Mouse (Mus musculus) limb, embryonic 15.5 days (tissue): Measurements from ENCODE around the gene Galnt2. TPM values are rescaled to one million over a fixed set of nuclear protein-coding genes. Genes with fewer than 3 reads are reported as not detected.
A peak's percentile ranks its signal among the peaks of the same experiment; 100 is the strongest.

Source experiments
- ATAC-seq: fragments of 200-750 bp; cut with Nextera tagmentation; 2 replicates; pipeline ENCODE4 v1.8.0; 2017; ENCODE audit warnings: low read depth, moderate TSS enrichment; ENCODE audit not compliant: insufficient number of reproducible peaks, low FRiP score, low TSS enrichment
- H3K27ac ChIP-seq: fragments of 300-500 bp; sonication (generic); 2 replicates; pipeline ENCODE4 v1.5.1; 2015; ENCODE audit warnings: moderate library complexity, mild to moderate bottlenecking, inconsistent platforms
- H3K27me3 ChIP-seq: fragments of 300-500 bp; sonication (generic); 2 replicates; pipeline ENCODE4 v1.6.1; 2015; ENCODE audit warnings: inconsistent platforms
- H3K36me3 ChIP-seq: fragments of 300-500 bp; sonication (generic); 2 replicates; pipeline ENCODE4 v1.6.1; 2015; ENCODE audit warnings: inconsistent platforms
- H3K4me1 ChIP-seq: fragments of 300-500 bp; sonication (generic); 2 replicates; pipeline ENCODE4 v1.6.1; 2015; ENCODE audit warnings: inconsistent platforms
- H3K4me2 ChIP-seq: fragments of 300-500 bp; sonication (generic); 2 replicates; pipeline ENCODE4 v1.6.1; 2015; ENCODE audit warnings: mild to moderate bottlenecking, inconsistent platforms
- H3K4me3 ChIP-seq: fragments of 300-500 bp; sonication (generic); 2 replicates; pipeline ENCODE4 v1.5.1; 2015; ENCODE audit warnings: mild to moderate bottlenecking, inconsistent platforms
- H3K9ac ChIP-seq: fragments of 300-500 bp; sonication (generic); 2 replicates; pipeline ENCODE4 v1.6.1; 2015; ENCODE audit warnings: inconsistent platforms
- H3K9me3 ChIP-seq: fragments of 300-500 bp; sonication (generic); 2 replicates; pipeline ENCODE4 v1.6.1; 2016; ENCODE audit warnings: inconsistent platforms
- WGBS: fragments of 180-500 bp; shearing (Covaris S2); methylation state at CpG from one replicate; pipeline ENCODE4 v1.1.7; 2015; 5-methylcytosine and 5-hydroxymethylcytosine counted together
- polyA plus RNA-seq: library from polyadenylated mRNA; unstranded; fragments of >200 nt; fragmentation: Nextera tagmentation; extraction: Ambion mirVana; gene quantifications from 2 replicates; pipeline ENCODE4 v1.2.1, GENCODE M21; 2015

Galnt2 gene
- polyA plus RNA-seq, 1 experiment from 2014 or later, result 53.1 TPM

- WGBS, result 22% methylated on average over 6 of the region's 6 CpGs
- Histone ChIP-seq H3K4me1 (peaks cover 62% of the 10 kb centered on the region), H3K27ac (peak overlapping the region; percentile 64), H3K4me2 (no peak overlapping the region), H3K27me3 (no peaks in the 10 kb centered on the region), H3K36me3 (no peaks in the 10 kb centered on the region), H3K9me3 (no peaks in the 10 kb centered on the region), H3K4me3 (no peak overlapping the region), H3K9ac (no peak overlapping the region)
- no peak for ATAC-seq
These were observed 53.1 kb downstream of the Galnt2 start for GRCm38 (mm10) chr8:124284333-124284711.

- Histone ChIP-seq H3K9me3 (no peaks in the 10 kb centered on the region), H3K27me3 (no peaks in the 10 kb centered on the region), H3K4me3 (no peak overlapping the region), H3K9ac (no peak overlapping the region), H3K4me2 (no peak overlapping the region), H3K4me1 (peaks cover 63% of the 10 kb centered on the region), H3K27ac (peak overlapping the region; percentile 54), H3K36me3 (no peaks in the 10 kb centered on the region)
- ATAC-seq, result no peak
- 36% methylated on average over 9 of the region's 9 CpGs for WGBS
These were observed 53.9 kb downstream of the Galnt2 start for GRCm38 (mm10) chr8:124284984-124285576.

- H3K9me3 ChIP-seq, result no peaks in the 10 kb centered on the region
These were observed 55.4 kb downstream of the Galnt2 start for GRCm38 (mm10) chr8:124286461-124287124.

GRCm38 (mm10) chr8:124288215-124288864 lies 57.1 kb downstream of the Galnt2 start:
- H3K9ac ChIP-seq, result no peak overlapping the region
- H3K4me1 ChIP-seq, result peaks cover 63% of the 10 kb centered on the region
- H3K4me2 ChIP-seq, result no peak overlapping the region
- no peaks in the 10 kb centered on the region for H3K9me3 ChIP-seq
- no peaks in the 10 kb centered on the region for H3K36me3 ChIP-seq
- H3K27ac ChIP-seq, result no peak overlapping the region
- H3K27me3 ChIP-seq, result no peaks in the 10 kb centered on the region
- whole genome bisulfite sequencing, result 76% methylated on average over 4 of the region's 4 CpGs
- H3K4me3 ChIP-seq, result no peak overlapping the region
- no peak for ATAC-seq

More at GRCm38 (mm10) chr8:124286461-124287124, 55.4 kb downstream of the Galnt2 start:
- no peak overlapping the region for H3K9ac ChIP-seq
- no peak overlapping the region for H3K4me3 ChIP-seq
- WGBS, result 65% methylated on average over 4 of the region's 4 CpGs
- no peak overlapping the region for H3K27ac ChIP-seq
- H3K27me3 ChIP-seq, result no peaks in the 10 kb centered on the region
- H3K4me2 ChIP-seq, result no peak overlapping the region
- ATAC-seq, result no peak
- H3K36me3 ChIP-seq, result no peaks in the 10 kb centered on the region
- peaks cover 74% of the 10 kb centered on the region for H3K4me1 ChIP-seq

GRCm38 (mm10) chr8:124289481-124290050 lies 58.4 kb downstream of the Galnt2 start:
- Histone ChIP-seq H3K27me3 (no peaks in the 10 kb centered on the region), H3K36me3 (no peaks in the 10 kb centered on the region), H3K4me2 (no peak overlapping the region), H3K4me1 (peaks cover 60% of the 10 kb centered on the region), H3K4me3 (no peak overlapping the region), H3K9ac (no peak overlapping the region), H3K9me3 (no peaks in the 10 kb centered on the region), H3K27ac (0 out of 2 replicates have a peak overlapping the region, but pooled peaks have one; percentile 30)
- no peak for ATAC-seq
- 63% methylated on average over 5 of the region's 5 CpGs for WGBS

- Histone ChIP-seq H3K27ac (peak overlapping the region; percentile 59), H3K36me3 (no peaks in the 10 kb centered on the region), H3K4me2 (no peak overlapping the region), H3K4me1 (peaks cover 47% of the 10 kb centered on the region), H3K27me3 (no peaks in the 10 kb centered on the region), H3K4me3 (no peak overlapping the region), H3K9ac (no peak overlapping the region), H3K9me3 (no peaks in the 10 kb centered on the region)
- ATAC-seq, result no peak
- 54% methylated on average over 9 of the region's 9 CpGs for WGBS
These were observed 59.9 kb downstream of the Galnt2 start for GRCm38 (mm10) chr8:124290911-124291691.

GRCm38 (mm10) chr8:124291693-124292092 lies 60.5 kb downstream of the Galnt2 start:
- Histone ChIP-seq H3K4me3 (no peak overlapping the region), H3K27me3 (no peaks in the 10 kb centered on the region), H3K4me1 (peaks cover 41% of the 10 kb centered on the region), H3K36me3 (no peaks in the 10 kb centered on the region), H3K9ac (no peak overlapping the region), H3K27ac (no peak overlapping the region), H3K4me2 (no peak overlapping the region), H3K9me3 (no peaks in the 10 kb centered on the region)
- ATAC-seq, result no peak
- WGBS, result 80% methylated on average over 5 of the region's 5 CpGs

- Histone ChIP-seq H3K9ac (no peak overlapping the region), H3K36me3 (no peaks in the 10 kb centered on the region), H3K4me3 (no peak overlapping the region), H3K27ac (no peak overlapping the region), H3K27me3 (no peaks in the 10 kb centered on the region), H3K4me2 (no peak overlapping the region), H3K9me3 (no peaks in the 10 kb centered on the region), H3K4me1 (peaks cover 37% of the 10 kb centered on the region)
- WGBS, result 73% methylated on average over 9 of the region's 9 CpGs
- no peak for ATAC-seq
These were observed 61.8 kb downstream of the Galnt2 start for GRCm38 (mm10) chr8:124292965-124293364.

GRCm38 (mm10) chr8:124294425-124294824 lies 63.2 kb downstream of the Galnt2 start:
- Histone ChIP-seq H3K4me3 (no peak overlapping the region), H3K27ac (peak overlapping the region; percentile 23; the same call in 1 of the 2 replicates), H3K36me3 (no peaks in the 10 kb centered on the region), H3K9me3 (no peaks in the 10 kb centered on the region), H3K9ac (no peak overlapping the region), H3K4me1 (peaks cover 31% of the 10 kb centered on the region), H3K27me3 (no peaks in the 10 kb centered on the region), H3K4me2 (no peak overlapping the region)
- WGBS, result 52% methylated on average over 6 of the region's 6 CpGs
- ATAC-seq, result no peak

- H3K27me3 ChIP-seq, result no peaks in the 10 kb centered on the region
- H3K4me2 ChIP-seq, result no peak overlapping the region
- H3K36me3 ChIP-seq, result no peaks in the 10 kb centered on the region
- H3K9me3 ChIP-seq, result no peaks in the 10 kb centered on the region
- no peak for ATAC-seq
- H3K9ac ChIP-seq, result no peak overlapping the region
- H3K4me1 ChIP-seq, result peaks cover 31% of the 10 kb centered on the region
- 61% methylated on average over 10 of the region's 10 CpGs for WGBS
- H3K27ac ChIP-seq, result peak overlapping the region; percentile 23; the same call in 1 of the 2 replicates
- no peak overlapping the region for H3K4me3 ChIP-seq
These were observed 63.7 kb downstream of the Galnt2 start for GRCm38 (mm10) chr8:124294900-124295299.

- no peak overlapping the region for H3K4me3 ChIP-seq
- H3K9me3 ChIP-seq, result no peaks in the 10 kb centered on the region
- no peaks in the 10 kb centered on the region for H3K27me3 ChIP-seq
- ATAC-seq, result no peak
- no peak overlapping the region for H3K27ac ChIP-seq
- H3K4me1 ChIP-seq, result peaks cover 30% of the 10 kb centered on the region
- H3K4me2 ChIP-seq, result no peak overlapping the region
- H3K9ac ChIP-seq, result no peak overlapping the region
- no peaks in the 10 kb centered on the region for H3K36me3 ChIP-seq
- WGBS, result 79% methylated on average over 6 of the region's 6 CpGs
These were observed 64.2 kb downstream of the Galnt2 start for GRCm38 (mm10) chr8:124295357-124295756.
